Mouse (Mus musculus) spleen, adult 2 months (tissue): ENCODE measurements around the gene Vmn2r11.

ENCODE experiments used
- CTCF ChIP-seq: fragments of 200-500 bp; IDR thresholded peaks from 2 replicates; pipeline ENCODE4 v1.5.1; 2011; ENCODE audit warnings: mild to moderate bottlenecking, inconsistent platforms; ENCODE audit not compliant: insufficient read depth, insufficient read length, insufficient replicate concordance; ENCODE audit errors: extremely low read depth
- POLR2A ChIP-seq: fragments of 200-500 bp; IDR thresholded peaks from 2 replicates; pipeline ENCODE4 v1.6.1; 2011; ENCODE audit warnings: low read depth, low read length, inconsistent platforms

- TF ChIP-seq CTCF (no peak), POLR2A (no peak)
Measured at GRCm38 (mm10) chr5:109032591-109032990, 26.8 kb downstream of the Vmn2r11 start.
